Mouse (Mus musculus) E14TG2a.4 (cell line): Measurements from ENCODE around the gene Ankrd13d.

Experiments
- H3K27me3 ChIP-seq: 2 replicates; pipeline ENCODE4 v1.6.1; 2014; ENCODE audit warnings: low read length, control low read depth; ENCODE audit not compliant: insufficient read depth
- H3K36me3 ChIP-seq: 2 replicates; pipeline ENCODE4 v1.6.1; 2014; ENCODE audit warnings: low read length, control low read depth; ENCODE audit not compliant: insufficient read depth
- H3K4me1 ChIP-seq: replicated peaks from 2 replicates; pipeline ENCODE4 v1.6.1; 2014; ENCODE audit warnings: low read depth, low read length, control low read depth
- H3K4me3 ChIP-seq: replicated peaks from 2 replicates; pipeline ENCODE4 v1.5.1; 2014; ENCODE audit warnings: mild to moderate bottlenecking, low read length
- H3K9me3 ChIP-seq: 2 replicates; pipeline ENCODE4 v1.6.1; 2014; ENCODE audit warnings: low read length, control low read depth
- CTCF ChIP-seq: conservative IDR thresholded peaks from 2 replicates; pipeline ENCODE4 v1.5.1; 2014; ENCODE audit warnings: low read length
- NANOG ChIP-seq: IDR thresholded peaks from 2 replicates; pipeline ENCODE4 v1.6.1; 2014; ENCODE audit warnings: borderline replicate concordance, low read length, mixed read lengths
- POU5F1 ChIP-seq: IDR thresholded peaks from 2 replicates; pipeline ENCODE4 v1.6.1; 2014; ENCODE audit warnings: low read length, borderline replicate concordance

Gene Ankrd13d

GRCm38 (mm10) chr19:4227894-4228678, 54.9 kb downstream of the Ankrd13d start:
- H3K9me3 ChIP-seq: no peaks in the 10 kb centered on the region
- H3K4me3 ChIP-seq: 0 out of 2 replicates have a peak overlapping the region, but pooled peaks have one; percentile 17
- peaks cover 57% of the 10 kb centered on the region for H3K4me1 ChIP-seq
- H3K36me3 ChIP-seq: no peaks in the 10 kb centered on the region
- peaks cover 13% of the 10 kb centered on the region; the same call in 1 of the 2 replicates for H3K27me3 ChIP-seq
- TF ChIP-seq NANOG (no peak), CTCF (peak; percentile 99)

- no peaks in the 10 kb centered on the region for H3K36me3 ChIP-seq
- peaks cover 54% of the 10 kb centered on the region for H3K4me1 ChIP-seq
- no peaks in the 10 kb centered on the region for H3K9me3 ChIP-seq
- 0 out of 2 replicates have a peak overlapping the region, but pooled peaks have one; percentile 17 for H3K4me3 ChIP-seq
- TF ChIP-seq NANOG (peak; percentile 62; the same call in 1 of the 2 replicates), POU5F1 (no peak)
- peaks cover 20% of the 10 kb centered on the region for H3K27me3 ChIP-seq
These were observed 55.5 kb downstream of the Ankrd13d start for GRCm38 (mm10) chr19:4227446-4227845.

DNA sequence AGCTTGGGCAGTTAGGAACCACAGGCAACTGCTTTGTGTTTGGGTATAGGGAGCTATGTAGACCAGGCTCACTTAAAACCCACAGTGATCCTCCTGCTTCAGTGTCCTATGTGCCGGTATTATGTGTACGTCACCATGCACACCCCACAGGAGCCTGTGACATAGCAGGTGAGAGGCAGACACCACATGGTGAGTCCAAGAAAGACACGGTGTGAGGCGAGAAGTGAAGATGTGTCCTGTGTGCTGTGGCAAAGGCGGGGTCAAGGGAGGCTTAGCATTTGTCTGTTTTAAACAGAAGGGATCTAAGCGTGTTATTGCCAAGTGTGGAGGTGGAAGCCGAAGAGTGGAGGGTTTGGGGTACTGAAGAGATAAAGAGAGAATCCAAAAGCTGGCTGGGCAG, 56.2 kb downstream of the Ankrd13d start:
- TF ChIP-seq NANOG (no peak), CTCF (no peak), POU5F1 (no peak)
- Histone ChIP-seq H3K36me3 (no peaks in the 10 kb centered on the region), H3K4me3 (no peak overlapping the region), H3K9me3 (no peaks in the 10 kb centered on the region), H3K4me1 (peaks cover 50% of the 10 kb centered on the region), H3K27me3 (peaks cover 26% of the 10 kb centered on the region)

- TF ChIP-seq CTCF (no peak), POU5F1 (no peak), NANOG (no peak)
- Histone ChIP-seq H3K36me3 (no peaks in the 10 kb centered on the region), H3K9me3 (no peaks in the 10 kb centered on the region), H3K27me3 (peaks cover 51% of the 10 kb centered on the region), H3K4me3 (no peak overlapping the region), H3K4me1 (peaks cover 33% of the 10 kb centered on the region)
These were observed 60.8 kb downstream of the Ankrd13d start for GRCm38 (mm10) chr19:4222165-4222564.

GRCm38 (mm10) chr19:4220957-4221743, 61.8 kb downstream of the Ankrd13d start:
- TF ChIP-seq NANOG (no peak), POU5F1 (no peak), CTCF (no peak)
- Histone ChIP-seq H3K4me3 (no peak overlapping the region), H3K36me3 (no peaks in the 10 kb centered on the region), H3K27me3 (peaks cover 58% of the 10 kb centered on the region), H3K4me1 (peaks cover 34% of the 10 kb centered on the region), H3K9me3 (no peaks in the 10 kb centered on the region)

GRCm38 (mm10) chr19:4220416-4220815, 62.5 kb downstream of the Ankrd13d start:
- H3K9me3 ChIP-seq: no peaks in the 10 kb centered on the region
- peaks cover 40% of the 10 kb centered on the region for H3K4me1 ChIP-seq
- H3K4me3 ChIP-seq: peak overlapping the region; percentile 29; the same call in 1 of the 2 replicates
- no peaks in the 10 kb centered on the region for H3K36me3 ChIP-seq
- TF ChIP-seq NANOG: no peak
- no peak for TF ChIP-seq CTCF
- no peak for TF ChIP-seq POU5F1
- H3K27me3 ChIP-seq: peaks cover 65% of the 10 kb centered on the region
